ENCODE assay signal across 25 mouse cellular contexts in genomic region chr17:79540511-79540910, GRCm38 (mm10).
"Had no signal": no experiment of that assay in that cellular context is flagged by ENCODE, and none has a peak within 500 bp of the region (broad histone marks: within the 10 kb centered on the region; RNA-seq: fewer than 3 reads in every experiment).

No protein-coding gene starts in this region.

- ATAC-seq: hindbrain, embryonic 16.5 days; inflammation-experienced regulatory T-cells, adult 6 months; intestine, embryonic 15.5 days; intestine, postnatal 0 days had no signal

- H3K4me1 ChIP-seq: heart, embryonic 10.5 days; hindbrain, embryonic 10.5 days; hindbrain, embryonic 12.5 days; limb, embryonic 10.5 days; limb, embryonic 12.5 days; liver, embryonic 13.5 days; liver, embryonic 15.5 days had no signal

- H3K27ac ChIP-seq: heart, adult 2 months; heart, embryonic 10.5 days; hindbrain, embryonic 10.5 days; hindbrain, embryonic 12.5 days; hindbrain, embryonic 14.5 days; intestine, embryonic 15.5 days; layer of hippocampus, adult 2 months; left cerebral cortex, adult 2 months; limb, embryonic 10.5 days; limb, embryonic 12.5 days; liver, embryonic 13.5 days; liver, embryonic 15.5 days had no signal

- DNase-seq: gastrocnemius, postnatal 25 days; heart, adult 2 months; heart, postnatal 10 days; heart, postnatal 4 days; kidney, adult 18-20 months; kidney, adult 8-10 months; kidney, postnatal 10 days; kidney, postnatal 25 days; kidney, postnatal 4 days; liver; liver, embryonic 13.5 days had no signal

- H3K4me3 ChIP-seq: heart, adult 2 months; heart, embryonic 10.5 days; heart, embryonic 12.5 days; hindbrain, embryonic 10.5 days; hindbrain, embryonic 12.5 days; intestine, embryonic 15.5 days; layer of hippocampus, adult 2 months; left cerebral cortex, adult 2 months; limb, embryonic 10.5 days; limb, embryonic 12.5 days; liver, embryonic 13.5 days; liver, embryonic 15.5 days had no signal
